Mouse (Mus musculus) 3T3-L1 (cell line): ENCODE measurements around the gene Ddx28.
A peak's percentile ranks its signal among the peaks of the same experiment; 100 is the strongest.

Experiments used
- DNase-seq: peaks from one replicate; pipeline ENCODE4 v3.0.0-alpha.2; 2015; ENCODE audit warnings: low read depth, low spot score

Gene Ddx28

DNA sequence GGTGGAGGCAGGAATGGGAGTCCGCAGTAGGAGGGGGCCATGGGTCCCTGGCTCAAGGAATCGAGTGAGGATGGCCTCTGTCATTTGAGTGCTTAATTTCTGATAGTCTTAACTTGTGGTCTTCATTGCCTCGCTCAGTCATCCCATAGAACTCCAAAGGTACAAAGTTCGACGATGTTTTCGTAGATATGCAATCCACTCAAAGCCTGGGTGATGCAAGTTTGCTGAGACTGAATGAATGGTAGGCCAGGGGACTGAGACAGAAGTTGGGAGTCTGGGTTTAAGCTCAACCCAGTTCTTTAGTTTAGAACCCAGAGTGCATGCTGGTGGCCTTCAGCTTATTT is at the start of gene Ddx28:
Gene Ddx28 (minus strand): TSS at position 240 of the 344 bp plus-strand sequence.
- DNase-seq: no peak

DNA sequence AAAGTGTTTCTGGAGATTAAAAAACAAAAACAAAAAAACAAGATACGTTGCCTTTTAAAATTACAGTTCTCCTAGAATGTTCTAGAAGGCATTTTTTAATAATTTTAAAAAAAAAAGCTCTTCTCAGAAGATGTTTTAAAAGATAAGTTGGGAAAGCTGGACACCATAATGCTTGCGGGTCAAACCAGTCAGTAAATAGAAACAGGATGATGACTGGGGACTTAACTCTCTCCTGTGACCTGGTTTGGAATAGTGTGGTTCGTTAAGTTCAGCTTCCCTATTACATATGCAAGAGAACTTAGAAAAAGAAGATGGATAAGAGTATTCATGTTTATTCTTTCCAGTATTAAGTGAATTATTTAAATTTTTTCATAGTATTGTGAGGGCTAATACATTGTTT is 48.8 kb upstream of the Ddx28 start:
- DNase-seq: peak; percentile 36

- DNase-seq: peak; percentile 60
These were observed 48.1 kb upstream of the Ddx28 start for GRCm38 (mm10) chr8:106059613-106060371.

DNA sequence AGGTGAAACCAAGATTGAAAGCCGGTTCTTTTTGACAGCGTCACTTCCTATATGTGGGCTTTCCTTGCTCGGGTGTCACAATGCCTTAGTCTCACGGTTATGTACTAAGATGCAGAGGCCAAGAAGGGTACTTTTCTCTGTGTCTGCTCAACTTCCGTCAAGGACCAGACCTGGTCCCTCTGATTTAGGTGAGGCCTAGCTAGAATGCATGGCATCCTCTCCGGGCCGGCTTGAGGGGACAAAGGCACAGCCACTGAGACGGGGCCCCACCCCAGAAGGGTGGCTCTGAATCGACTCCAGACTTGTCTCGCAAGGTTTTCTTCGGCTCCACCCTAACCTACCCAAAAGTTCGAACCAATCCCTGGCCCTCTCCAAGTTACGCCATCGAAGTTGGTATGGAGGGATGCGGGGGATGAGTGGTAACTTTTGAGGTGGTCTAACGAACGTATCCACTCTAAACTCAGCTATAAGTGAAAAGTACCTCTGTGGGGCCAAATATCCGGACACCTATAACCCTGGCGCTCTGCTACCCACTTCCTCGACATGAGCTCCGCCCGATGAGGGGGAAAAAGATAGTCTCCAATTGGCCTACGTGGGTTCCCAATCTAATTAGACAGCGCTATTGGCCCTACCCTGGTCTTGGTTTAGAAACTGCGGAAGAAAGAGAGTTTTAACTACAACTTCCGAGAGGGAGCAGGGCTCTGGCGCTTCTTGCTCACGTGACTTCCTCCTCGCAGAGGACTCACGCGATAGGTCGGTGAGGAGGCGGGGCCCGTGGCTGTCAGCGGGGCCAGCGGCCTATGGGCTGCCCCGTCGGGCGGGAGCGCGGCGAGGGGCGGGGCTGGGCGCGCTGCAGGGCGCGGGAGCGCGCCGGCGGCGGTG is 47.3 kb upstream of the Ddx28 start, which contains the start of gene Nfatc3:
Gene Nfatc3 (plus strand): TSS at position 110 of the 882 bp plus-strand sequence.
- DNase-seq: peak; percentile 98

DNA sequence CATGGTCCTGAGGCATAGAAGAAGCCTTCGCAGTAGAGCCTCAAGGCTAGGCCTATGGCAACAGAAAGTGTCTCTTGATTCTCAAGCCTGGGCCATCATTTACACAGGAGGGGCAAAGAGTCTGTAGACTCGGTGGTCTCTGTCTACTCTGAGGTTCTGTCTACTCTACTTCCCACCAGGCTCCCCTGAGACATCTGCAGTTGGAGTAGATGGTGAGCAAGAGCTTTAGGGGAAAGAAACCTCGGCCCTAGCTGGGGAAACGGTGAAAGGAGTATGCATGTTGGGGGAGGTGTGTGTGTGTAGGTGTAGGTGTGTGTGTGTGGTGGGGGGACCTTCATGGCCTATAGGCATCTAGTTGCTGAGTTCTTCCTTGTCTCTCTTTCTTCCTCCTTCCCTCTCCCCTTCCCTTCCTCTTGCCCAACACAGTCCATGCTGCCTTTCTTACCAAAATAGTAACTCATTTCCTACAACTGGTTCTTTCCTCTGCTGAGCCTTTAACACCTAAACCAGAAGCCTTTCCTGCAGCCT is 44.8 kb upstream of the Ddx28 start:
- DNase-seq: no peak

DNA sequence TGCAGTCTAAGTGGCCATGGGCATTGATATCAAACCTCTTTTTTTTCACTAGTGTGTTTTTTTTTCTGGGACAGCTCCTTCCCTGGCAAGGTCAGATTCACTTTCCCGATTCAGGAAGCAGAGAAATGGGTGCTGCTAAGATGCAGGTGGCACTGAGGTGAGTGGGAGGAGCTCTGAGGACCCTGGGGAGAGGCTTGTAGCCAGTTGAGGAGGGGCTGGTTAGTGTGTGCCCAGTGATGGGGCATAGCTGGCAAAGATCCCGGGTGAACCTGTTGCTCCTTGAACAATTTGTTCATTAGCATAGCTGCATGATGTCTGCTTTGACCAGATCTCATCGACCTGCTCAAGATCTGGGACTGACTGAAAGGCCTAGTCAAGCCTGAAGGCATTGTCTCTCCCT is 43.4 kb upstream of the Ddx28 start:
- DNase-seq: no peak

DNA sequence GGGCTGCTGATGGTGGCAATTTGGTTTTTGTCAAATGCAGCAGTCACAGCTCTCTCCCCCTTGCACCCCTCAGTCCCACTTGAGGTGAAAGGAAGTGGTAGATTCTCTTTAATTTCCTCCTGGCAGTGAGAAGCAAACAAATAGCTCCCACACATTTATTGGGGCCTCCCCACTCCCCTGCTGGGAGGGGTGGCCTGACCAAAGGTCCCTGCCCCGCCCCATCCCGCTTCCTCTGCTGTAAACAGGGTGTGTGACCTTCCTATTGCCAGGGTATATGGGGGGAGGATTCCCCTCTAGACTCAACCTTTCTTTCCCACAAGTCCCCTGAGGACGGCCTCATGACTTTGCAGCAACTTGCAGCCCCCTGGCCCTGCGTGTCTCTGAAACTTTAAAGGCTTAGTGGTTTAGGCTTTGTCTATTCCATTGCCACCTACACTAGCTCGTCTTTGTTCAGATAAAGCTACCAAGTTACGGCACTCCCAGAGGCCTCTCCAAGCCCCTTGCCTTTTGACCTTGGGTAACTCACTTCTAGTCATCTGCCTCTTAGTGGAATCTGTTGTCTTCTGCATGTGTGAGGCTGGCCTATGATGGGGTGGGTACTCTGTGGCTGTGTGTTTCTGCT is 42.6 kb upstream of the Ddx28 start:
- no peak for DNase-seq

DNA sequence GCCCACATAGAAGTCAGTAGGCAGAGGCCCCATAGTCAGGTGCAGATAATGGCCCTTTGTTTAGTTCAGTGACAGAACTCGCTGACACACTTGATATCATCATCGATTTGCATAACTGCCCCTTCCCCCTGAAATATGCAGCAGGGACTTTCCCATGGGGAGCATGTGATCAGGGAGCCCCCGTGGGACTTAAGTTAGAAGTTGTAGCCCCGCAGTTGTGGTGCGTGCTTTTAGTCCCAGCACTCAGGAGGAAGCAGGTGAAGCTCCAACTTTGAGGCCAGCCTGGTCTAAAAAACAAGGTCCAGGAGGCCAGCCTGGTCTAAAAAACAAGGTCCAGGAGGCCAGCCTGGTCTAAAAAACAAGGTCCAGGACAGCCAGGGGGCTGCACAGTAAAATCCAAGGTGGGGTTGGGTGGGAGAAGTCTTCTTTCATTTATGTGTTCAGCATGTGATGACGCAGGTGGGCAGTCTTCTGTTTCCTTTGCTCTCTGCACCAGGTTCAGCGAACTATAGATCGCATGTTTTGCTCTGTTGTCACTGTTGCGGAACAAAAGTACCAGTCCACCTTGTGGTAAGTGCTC is 40.9 kb upstream of the Ddx28 start:
- no peak for DNase-seq

DNA sequence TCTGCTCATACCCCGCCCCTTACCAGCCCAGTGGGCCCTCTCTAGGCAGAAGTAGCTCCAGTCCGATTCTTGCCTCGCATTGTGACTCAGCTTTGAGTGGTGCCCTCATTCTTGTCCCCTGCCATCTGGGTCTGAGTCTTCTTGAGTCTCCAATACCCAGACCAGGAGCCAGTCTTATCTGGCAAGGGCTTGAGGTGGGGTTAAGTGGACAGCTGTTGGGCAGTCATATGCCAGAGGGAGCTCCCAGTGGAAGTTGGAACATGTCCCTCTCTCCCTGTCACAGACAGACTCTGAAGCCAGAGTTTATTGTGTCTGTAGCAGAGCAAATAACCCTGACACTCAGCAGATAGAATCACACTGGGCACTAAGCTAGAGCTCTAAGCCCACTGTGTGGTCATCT is 39.4 kb upstream of the Ddx28 start:
- no peak for DNase-seq

DNA sequence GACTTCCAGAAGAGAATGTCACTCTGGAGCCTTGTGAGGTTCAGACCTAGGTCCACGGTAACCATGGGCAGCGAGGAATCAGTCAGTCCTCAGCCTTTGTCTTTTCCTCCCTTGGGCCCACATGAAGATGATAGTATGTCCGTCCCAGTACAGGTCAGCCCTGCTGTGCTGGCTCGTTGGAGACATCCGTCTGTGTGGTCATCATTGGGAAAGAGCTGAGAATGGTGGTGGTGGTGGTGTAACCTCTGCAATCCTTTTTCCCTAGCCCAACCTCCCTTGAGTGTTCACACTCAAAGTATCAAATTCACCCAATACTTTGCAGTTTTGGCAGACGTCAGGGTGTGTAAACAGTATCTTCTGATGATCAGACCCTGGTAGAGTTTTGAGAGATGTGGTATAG is 38.2 kb upstream of the Ddx28 start:
- no peak for DNase-seq

DNA sequence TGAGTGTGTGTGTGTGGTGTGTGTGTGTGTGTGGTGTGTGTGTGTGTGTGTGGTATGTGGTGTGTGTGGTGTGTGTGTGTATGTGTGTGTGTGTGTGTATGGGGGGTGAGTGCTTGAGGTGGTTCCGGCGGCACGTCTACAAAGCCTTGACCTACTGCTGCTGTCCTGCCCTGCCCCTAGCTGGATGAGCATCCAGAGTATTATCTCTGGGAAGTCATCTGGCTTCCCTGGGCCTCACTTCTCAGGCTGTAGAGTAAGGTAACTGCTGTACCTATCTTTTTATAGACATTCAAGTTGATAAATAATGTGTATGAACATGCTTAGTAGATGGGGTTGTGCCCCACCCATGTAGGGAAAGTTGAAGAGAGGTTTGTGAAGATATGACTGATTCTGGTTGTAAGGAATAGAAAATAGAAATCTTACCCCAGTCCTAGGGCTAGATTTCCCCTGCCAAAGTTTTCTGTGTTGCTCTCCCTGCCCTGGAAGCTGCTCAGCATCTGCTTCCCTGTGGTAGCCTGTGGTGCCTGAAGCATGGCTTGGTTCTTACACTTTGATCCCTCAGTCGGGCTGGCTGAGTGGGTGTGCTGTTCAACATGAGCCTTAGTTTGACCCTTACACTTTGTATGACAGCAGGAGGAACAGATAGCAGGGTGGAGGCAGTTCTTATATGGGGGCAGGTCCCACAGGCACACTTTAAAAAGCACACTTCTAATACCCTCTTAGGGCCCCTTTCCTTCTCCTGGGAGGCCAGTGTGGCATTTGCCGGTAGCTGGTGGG is 36.4 kb upstream of the Ddx28 start:
- DNase-seq: no peak

GRCm38 (mm10) chr8:106046872-106047559 is 35.3 kb upstream of the Ddx28 start:
- DNase-seq: no peak

DNA sequence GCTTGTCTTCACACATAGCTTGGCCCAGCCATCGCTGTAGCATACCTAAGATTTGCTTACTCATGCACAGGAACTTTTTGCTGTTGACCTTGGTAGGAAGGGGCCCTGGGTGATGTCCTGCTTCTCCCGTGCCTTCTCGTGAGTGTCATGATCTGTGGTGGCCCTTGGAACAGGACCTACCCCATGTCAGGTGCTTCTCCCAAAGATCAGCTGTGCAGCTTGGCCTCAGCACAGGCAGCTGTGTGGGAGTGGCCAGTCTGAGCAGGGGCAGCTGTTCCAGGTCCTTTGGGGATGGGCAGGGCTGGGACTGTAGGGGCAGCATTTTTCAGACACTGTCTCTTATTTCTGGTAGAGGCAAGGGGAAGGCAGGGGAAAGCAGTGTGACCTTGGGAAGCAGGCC is 32.5 kb upstream of the Ddx28 start:
- DNase-seq: no peak

DNA sequence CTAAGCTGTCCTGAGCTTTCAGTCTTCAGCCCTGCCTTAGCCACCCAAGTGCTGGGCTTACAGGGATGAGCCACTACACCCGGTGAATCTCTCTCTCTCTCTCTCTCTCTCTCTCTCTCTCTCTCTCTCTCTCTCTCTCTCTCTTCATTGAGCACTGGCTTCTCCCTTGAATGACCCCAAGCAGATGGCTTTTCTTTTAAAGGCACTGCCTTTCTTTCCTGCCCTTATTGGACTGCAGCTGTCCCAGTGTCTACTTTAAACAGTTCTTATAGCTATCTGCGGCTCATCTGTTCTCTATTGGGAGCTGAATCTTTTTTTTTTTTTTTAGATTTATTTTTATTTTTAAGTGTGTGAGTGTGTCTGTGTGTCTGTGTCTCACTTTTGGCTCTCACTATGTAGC is 31.4 kb upstream of the Ddx28 start:
- no peak for DNase-seq

- no peak for DNase-seq
These were observed 28.5 kb upstream of the Ddx28 start for GRCm38 (mm10) chr8:106040218-106040617.

DNA sequence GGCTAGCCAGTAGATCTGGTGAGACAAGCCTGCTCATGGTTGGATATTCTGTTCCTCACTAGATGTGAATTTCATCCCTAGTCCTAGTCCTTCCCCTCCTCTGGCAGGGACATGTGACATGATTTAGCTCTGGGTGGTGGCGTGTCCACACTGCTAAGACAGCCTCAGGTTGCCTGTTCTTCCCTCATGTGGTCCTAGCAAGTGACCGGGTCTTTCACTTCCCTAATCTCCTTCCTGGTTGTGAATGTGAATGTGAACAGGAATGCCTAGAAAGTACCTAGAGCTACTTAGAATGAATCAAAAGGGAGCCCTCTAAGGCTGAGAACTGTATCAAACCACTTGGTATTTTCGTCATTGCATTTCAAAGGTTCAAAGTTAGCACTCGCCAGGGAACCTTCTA is 27.9 kb upstream of the Ddx28 start:
- DNase-seq: no peak

- no peak for DNase-seq
These were observed 27.0 kb upstream of the Ddx28 start for GRCm38 (mm10) chr8:106038721-106039120.

- peak; percentile 85 for DNase-seq
These were observed 10.8 kb upstream of the Ddx28 start for GRCm38 (mm10) chr8:106022483-106022882.

DNA sequence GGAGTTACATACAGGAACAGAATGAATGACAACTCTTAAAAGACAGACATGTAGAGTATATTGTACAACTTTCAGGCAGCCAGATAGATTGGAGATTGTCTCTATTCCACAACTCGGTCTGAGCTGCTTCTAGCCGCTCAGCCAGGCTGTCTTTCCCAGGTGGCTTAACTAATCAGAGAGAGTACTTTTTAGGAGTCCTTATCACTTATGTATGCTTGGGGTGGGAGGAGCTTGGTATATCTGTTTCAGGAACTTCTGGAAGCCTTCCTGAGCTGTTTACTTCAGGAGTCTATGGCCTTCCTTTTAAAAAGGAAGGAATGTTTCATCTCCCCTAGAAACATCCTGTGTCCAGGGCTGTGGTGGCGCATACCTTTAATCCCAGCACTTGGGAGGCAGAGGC is 6.4 kb upstream of the Ddx28 start:
- no peak for DNase-seq

DNA sequence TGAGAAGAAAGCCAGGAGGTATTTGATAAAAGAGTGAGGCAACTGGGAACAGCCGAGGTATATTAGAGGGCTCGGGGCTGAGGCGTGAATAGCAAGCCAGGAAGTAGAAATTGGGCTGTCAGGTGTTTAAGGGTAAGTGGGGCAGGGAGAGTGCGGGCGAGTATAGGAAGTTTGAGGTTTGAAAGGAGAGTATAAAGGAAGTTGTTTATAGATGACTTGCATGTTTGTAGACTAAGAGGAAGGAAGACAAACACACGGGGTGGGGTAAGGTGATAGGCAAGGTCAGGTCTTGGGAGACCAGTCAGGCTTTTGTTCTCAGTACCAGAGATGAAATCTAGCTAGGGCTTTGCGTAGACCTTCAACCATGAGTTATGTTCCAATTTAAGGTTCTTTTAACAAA is 5.4 kb upstream of the Ddx28 start:
- DNase-seq: no peak
